Mouse (Mus musculus) neural tube, embryonic 13.5 days (tissue): Measurements from ENCODE around the gene C2cd4a. TPM values are rescaled to one million over a fixed set of nuclear protein-coding genes. Genes with fewer than 3 reads are reported as not detected.

Source experiments
- ATAC-seq: fragments of 200-750 bp; cut with Nextera tagmentation; 2 replicates; pipeline ENCODE4 v1.8.0; 2017; ENCODE audit warnings: low read depth, mild to moderate bottlenecking, moderate TSS enrichment, moderate library complexity
- H3K27ac ChIP-seq: fragments of 300-500 bp; sonication (generic); replicated peaks from 2 replicates; pipeline ENCODE4 v1.5.1; 2015; ENCODE audit warnings: moderate library complexity, mild to moderate bottlenecking, inconsistent platforms
- H3K27me3 ChIP-seq: fragments of 300-500 bp; sonication (generic); 2 replicates; pipeline ENCODE4 v1.6.1; 2015; ENCODE audit warnings: mild to moderate bottlenecking, inconsistent platforms
- H3K36me3 ChIP-seq: fragments of 300-500 bp; sonication (generic); 2 replicates; pipeline ENCODE4 v1.6.1; 2015; ENCODE audit warnings: mild to moderate bottlenecking, inconsistent platforms
- H3K4me1 ChIP-seq: fragments of 300-500 bp; sonication (generic); replicated peaks from 2 replicates; pipeline ENCODE4 v1.6.1; 2015; ENCODE audit warnings: inconsistent platforms
- H3K4me2 ChIP-seq: fragments of 300-500 bp; sonication (generic); 2 replicates; pipeline ENCODE4 v1.6.1; 2015; ENCODE audit warnings: inconsistent platforms, mild to moderate bottlenecking, moderate library complexity
- H3K4me3 ChIP-seq: fragments of 300-500 bp; sonication (generic); 2 replicates; pipeline ENCODE4 v1.5.1; 2015; ENCODE audit warnings: mild to moderate bottlenecking, inconsistent platforms
- H3K9ac ChIP-seq: fragments of 300-500 bp; sonication (generic); 2 replicates; pipeline ENCODE4 v1.6.1; 2015; ENCODE audit warnings: moderate library complexity, mild to moderate bottlenecking, inconsistent platforms
- H3K9me3 ChIP-seq: fragments of 300-500 bp; sonication (generic); 2 replicates; pipeline ENCODE4 v1.6.1; 2016; ENCODE audit warnings: inconsistent platforms
- WGBS: fragments of 180-500 bp; shearing (Covaris S2); methylation state at CpG from one replicate; pipeline ENCODE4 v1.1.7; 2015; 5-methylcytosine and 5-hydroxymethylcytosine counted together
- polyA plus RNA-seq: library from polyadenylated mRNA; unstranded; fragments of >200 nt; fragmentation: Nextera tagmentation; extraction: Ambion mirVana; gene quantifications from 2 replicates; pipeline ENCODE4 v1.2.1, GENCODE M21; 2015

The C2cd4a gene
- polyA plus RNA-seq, 1 experiment from 2014 or later: 0.46 TPM

- Histone ChIP-seq H3K9ac (peak overlapping the region; percentile 68), H3K27ac (no peak overlapping the region), H3K27me3 (peaks cover 55% of the 10 kb centered on the region), H3K4me3 (peak overlapping the region; percentile 59), H3K9me3 (no peaks in the 10 kb centered on the region), H3K36me3 (no peaks in the 10 kb centered on the region), H3K4me1 (peaks cover 20% of the 10 kb centered on the region), H3K4me2 (peak overlapping the region; percentile 73)
- 3% methylated on average over 66 of the region's 84 CpGs for WGBS
- ATAC-seq: peak; percentile 89
Observed at GRCm38 (mm10) chr9:67830411-67831358, 1.4 kb downstream of the C2cd4a start.

- no peak for ATAC-seq
Observed at GRCm38 (mm10) chr9:67828182-67828581, 3.9 kb downstream of the C2cd4a start.

GRCm38 (mm10) chr9:67825527-67825926 is 6.6 kb downstream of the C2cd4a start:
- ATAC-seq: no peak
- Histone ChIP-seq H3K36me3 (no peaks in the 10 kb centered on the region), H3K27me3 (peaks cover 20% of the 10 kb centered on the region), H3K4me2 (no peak overlapping the region), H3K27ac (no peak overlapping the region), H3K4me1 (peaks cover under 1% of the 10 kb centered on the region; the same call in 1 of the 2 replicates), H3K9ac (no peak overlapping the region), H3K9me3 (no peaks in the 10 kb centered on the region), H3K4me3 (no peak overlapping the region)
- 80% methylated on average over 7 of the region's 7 CpGs for WGBS

More at GRCm38 (mm10) chr9:67828182-67828581, 3.9 kb downstream of the C2cd4a start:
- no peak overlapping the region for H3K9ac ChIP-seq
- no peaks in the 10 kb centered on the region for H3K9me3 ChIP-seq
- no peak overlapping the region for H3K4me2 ChIP-seq
- peaks cover 20% of the 10 kb centered on the region for H3K4me1 ChIP-seq
- peaks cover 45% of the 10 kb centered on the region for H3K27me3 ChIP-seq
- H3K36me3 ChIP-seq: no peaks in the 10 kb centered on the region
- 10% methylated on average over 3 of the region's 3 CpGs for WGBS
- H3K4me3 ChIP-seq: no peak overlapping the region
- H3K27ac ChIP-seq: no peak overlapping the region

- H3K27ac ChIP-seq: no peak overlapping the region
- no peak overlapping the region for H3K9ac ChIP-seq
- H3K4me2 ChIP-seq: no peak overlapping the region
- no peaks in the 10 kb centered on the region for H3K9me3 ChIP-seq
- no peaks in the 10 kb centered on the region for H3K27me3 ChIP-seq
- no peaks in the 10 kb centered on the region for H3K4me1 ChIP-seq
- ATAC-seq: no peak
- no peak overlapping the region for H3K4me3 ChIP-seq
- 70% methylated on average over 5 of the region's 5 CpGs for WGBS
- H3K36me3 ChIP-seq: no peaks in the 10 kb centered on the region
Observed at GRCm38 (mm10) chr9:67823131-67823530, 9.0 kb downstream of the C2cd4a start.

GRCm38 (mm10) chr9:67818668-67818950 is 13.5 kb downstream of the C2cd4a start:
- no peak for ATAC-seq
- 93% methylated on average over 4 of the region's 4 CpGs for WGBS
- H3K9me3 ChIP-seq: no peaks in the 10 kb centered on the region
- H3K4me2 ChIP-seq: no peak overlapping the region
- H3K27ac ChIP-seq: no peak overlapping the region
- no peak overlapping the region for H3K4me3 ChIP-seq
- H3K4me1 ChIP-seq: no peaks in the 10 kb centered on the region
- H3K9ac ChIP-seq: no peak overlapping the region
- no peaks in the 10 kb centered on the region for H3K36me3 ChIP-seq
- H3K27me3 ChIP-seq: no peaks in the 10 kb centered on the region

- Histone ChIP-seq H3K4me1 (no peaks in the 10 kb centered on the region), H3K4me2 (no peak overlapping the region), H3K27ac (no peak overlapping the region), H3K27me3 (no peaks in the 10 kb centered on the region), H3K9me3 (no peaks in the 10 kb centered on the region), H3K36me3 (no peaks in the 10 kb centered on the region), H3K9ac (no peak overlapping the region), H3K4me3 (no peak overlapping the region)
- 60% methylated on average over 10 of the region's 10 CpGs for WGBS
- no peak for ATAC-seq
Observed at GRCm38 (mm10) chr9:67817898-67818667, 14.0 kb downstream of the C2cd4a start.

- Histone ChIP-seq H3K4me2 (no peak overlapping the region), H3K9me3 (no peaks in the 10 kb centered on the region), H3K36me3 (no peaks in the 10 kb centered on the region), H3K4me3 (no peak overlapping the region), H3K27me3 (no peaks in the 10 kb centered on the region), H3K9ac (no peak overlapping the region), H3K4me1 (no peaks in the 10 kb centered on the region), H3K27ac (no peak overlapping the region)
- no peak for ATAC-seq
- WGBS: 68% methylated on average over 2 of the region's 2 CpGs
Observed at GRCm38 (mm10) chr9:67816172-67816928, 15.8 kb downstream of the C2cd4a start.

GRCm38 (mm10) chr9:67813665-67814337 is 18.3 kb downstream of the C2cd4a start:
- 14% methylated on average over 8 of the region's 8 CpGs for WGBS
- H3K9ac ChIP-seq: no peak overlapping the region
- no peak for ATAC-seq

GRCm38 (mm10) chr9:67813171-67813570 is 19.0 kb downstream of the C2cd4a start:
- Histone ChIP-seq H3K27ac (no peak overlapping the region), H3K4me3 (no peak overlapping the region), H3K4me2 (no peak overlapping the region), H3K9me3 (no peaks in the 10 kb centered on the region), H3K36me3 (no peaks in the 10 kb centered on the region), H3K4me1 (no peaks in the 10 kb centered on the region), H3K9ac (no peak overlapping the region), H3K27me3 (no peaks in the 10 kb centered on the region)
- ATAC-seq: no peak
- 71% methylated on average over 4 of the region's 4 CpGs for WGBS

More at GRCm38 (mm10) chr9:67813665-67814337, 18.3 kb downstream of the C2cd4a start:
- no peaks in the 10 kb centered on the region for H3K36me3 ChIP-seq
- no peaks in the 10 kb centered on the region for H3K4me1 ChIP-seq
- no peaks in the 10 kb centered on the region for H3K27me3 ChIP-seq
- no peak overlapping the region for H3K4me3 ChIP-seq
- no peak overlapping the region for H3K27ac ChIP-seq
- no peak overlapping the region for H3K4me2 ChIP-seq
- no peaks in the 10 kb centered on the region for H3K9me3 ChIP-seq

GRCm38 (mm10) chr9:67811116-67811515 is 21.0 kb downstream of the C2cd4a start:
- Histone ChIP-seq H3K4me3 (no peak overlapping the region), H3K27me3 (no peaks in the 10 kb centered on the region), H3K4me1 (no peaks in the 10 kb centered on the region), H3K9ac (no peak overlapping the region), H3K36me3 (no peaks in the 10 kb centered on the region), H3K27ac (no peak overlapping the region), H3K4me2 (no peak overlapping the region), H3K9me3 (no peaks in the 10 kb centered on the region)
- ATAC-seq: no peak
- 81% methylated on average over 3 of the region's 3 CpGs for WGBS

- 62% methylated on average over 6 of the region's 6 CpGs for WGBS
- Histone ChIP-seq H3K27ac (no peak overlapping the region), H3K4me1 (no peaks in the 10 kb centered on the region), H3K4me2 (no peak overlapping the region), H3K9ac (no peak overlapping the region), H3K4me3 (no peak overlapping the region), H3K27me3 (no peaks in the 10 kb centered on the region), H3K9me3 (no peaks in the 10 kb centered on the region), H3K36me3 (no peaks in the 10 kb centered on the region)
- no peak for ATAC-seq
Observed at GRCm38 (mm10) chr9:67810527-67810926, 21.6 kb downstream of the C2cd4a start.
